Mouse (Mus musculus) cerebellum, adult 18-20 months (tissue): ENCODE data around the gene Sp100.
A peak's percentile ranks its signal among the peaks of the same experiment; 100 is the strongest.

Experiments used
- DNase-seq, 2 experiments: peaks; one replicate each; pipeline ENCODE4 v3.0.0; 2021

The Sp100 gene

DNA sequence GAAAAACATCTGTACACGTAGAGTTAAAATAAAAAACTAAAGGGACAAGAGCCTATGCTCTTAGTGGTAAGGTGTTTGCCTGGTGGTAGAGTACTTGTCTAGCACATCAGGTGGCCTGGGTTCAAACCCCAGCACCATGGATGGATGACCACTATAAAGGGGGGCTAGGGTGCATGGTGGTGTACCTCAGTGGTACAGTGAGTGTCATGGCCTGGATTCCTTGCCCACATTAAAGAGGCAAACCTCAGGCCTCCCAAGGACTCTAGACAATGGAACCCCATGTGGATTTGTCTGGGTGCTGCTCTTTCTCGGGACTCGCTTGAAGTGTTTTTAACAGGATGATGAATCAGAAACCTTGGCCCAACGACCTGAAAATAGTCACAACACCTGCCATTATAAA is 52.7 kb downstream of the Sp100 start:
- DNase-seq: no peak

DNA sequence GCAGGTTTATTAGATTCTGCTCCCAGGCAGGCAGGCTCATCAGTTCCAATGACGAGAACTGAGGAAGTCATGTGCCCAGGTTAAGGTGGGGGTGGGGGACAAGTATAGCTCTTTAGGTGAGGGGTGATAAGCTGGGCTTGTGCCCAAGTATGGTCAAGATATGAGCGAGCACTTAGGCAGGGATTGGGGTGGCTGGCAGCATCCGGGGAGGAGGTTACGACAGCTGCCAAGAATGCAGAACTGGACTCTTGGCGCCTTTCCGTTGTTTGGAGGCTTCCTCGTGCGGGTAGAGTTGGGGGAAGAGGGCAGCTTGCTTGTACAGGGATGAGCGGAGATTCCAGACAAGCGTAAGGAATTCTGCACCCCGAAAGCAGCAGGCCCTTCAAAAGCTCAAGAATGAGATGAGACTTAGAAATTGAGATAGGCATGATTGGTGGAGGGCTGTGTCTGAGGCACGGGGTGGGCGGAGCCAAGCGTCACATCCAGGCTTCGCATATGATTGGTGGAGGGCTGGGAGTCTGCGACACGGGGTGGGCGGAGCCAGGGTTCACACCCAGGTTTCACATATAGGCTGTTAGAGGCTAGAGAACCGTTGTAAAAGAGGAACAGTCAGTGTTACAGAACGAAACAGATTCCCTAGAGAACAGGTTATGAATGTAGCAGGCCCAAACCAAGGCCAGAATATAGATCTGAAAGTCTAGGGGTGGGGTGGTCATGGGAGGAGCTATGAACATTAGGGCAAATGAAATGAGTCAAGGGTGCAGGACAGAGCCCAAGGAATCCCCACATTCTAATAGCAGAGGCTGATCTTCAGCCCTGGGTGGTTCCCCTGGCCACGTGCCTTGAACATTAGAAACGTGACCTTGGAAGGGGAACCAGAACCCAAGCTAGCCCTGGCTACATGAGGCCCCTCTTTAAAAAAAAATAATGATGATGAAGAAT is 53.7 kb downstream of the Sp100 start:
- peak; percentile 39 to 41 for DNase-seq

DNA sequence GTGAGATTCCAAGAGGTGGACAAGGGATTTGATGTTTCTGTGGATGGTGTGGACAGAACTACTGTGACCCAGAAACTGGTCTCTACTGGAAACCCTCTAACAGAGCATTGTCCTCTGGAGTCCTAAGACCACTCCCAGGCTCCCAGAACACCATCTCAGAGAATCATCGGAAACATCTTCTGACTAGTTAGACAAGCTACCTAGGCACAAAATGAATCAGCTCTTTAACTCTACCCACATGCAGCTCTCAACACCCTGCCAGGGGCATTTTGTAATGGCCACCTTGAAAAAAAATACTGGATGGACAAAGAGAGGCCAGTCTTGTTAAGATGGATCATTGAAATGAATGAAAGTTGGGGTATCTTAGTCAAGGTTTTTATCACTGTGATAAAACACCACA is 55.8 kb downstream of the Sp100 start:
- no peak for DNase-seq

DNA sequence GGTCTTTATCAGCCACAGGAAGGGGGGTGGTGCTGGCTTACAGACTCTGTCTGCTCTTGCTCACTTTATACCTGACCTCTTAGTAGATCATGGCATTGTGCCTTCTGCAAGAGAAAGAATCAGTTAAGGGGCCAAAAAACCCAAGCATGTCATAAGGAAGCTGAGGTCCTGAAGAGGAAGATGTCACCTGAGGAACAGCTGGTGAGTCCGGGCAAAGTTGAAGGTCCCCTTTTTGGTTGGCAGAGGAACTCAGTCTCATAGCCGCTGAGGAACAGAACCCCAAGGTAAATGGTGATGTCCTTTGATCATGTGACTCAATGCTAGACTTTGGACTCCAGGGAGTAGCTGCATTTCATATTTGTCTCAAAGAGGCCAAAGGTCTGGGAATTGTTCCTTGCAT is 57.0 kb downstream of the Sp100 start:
- DNase-seq: no peak

DNA sequence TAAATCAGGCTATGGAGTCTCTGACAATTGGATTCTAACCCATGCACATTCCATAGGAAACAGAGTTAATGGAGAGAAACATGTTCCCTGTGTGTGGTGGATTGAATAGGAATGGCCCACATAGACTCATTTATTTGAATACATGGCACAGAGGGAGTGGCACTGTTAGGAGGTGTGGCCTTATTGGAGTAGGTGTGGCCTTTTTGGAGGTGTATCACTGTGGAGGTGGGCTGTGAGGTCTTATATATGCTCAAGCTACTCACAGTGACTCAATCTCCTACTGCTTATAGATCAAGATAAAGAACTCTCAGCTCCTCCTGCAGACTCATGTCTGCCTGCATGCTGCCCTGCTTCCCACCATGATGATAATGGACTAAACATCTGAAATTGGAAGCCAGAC is 64.7 kb downstream of the Sp100 start:
- no peak for DNase-seq

DNA sequence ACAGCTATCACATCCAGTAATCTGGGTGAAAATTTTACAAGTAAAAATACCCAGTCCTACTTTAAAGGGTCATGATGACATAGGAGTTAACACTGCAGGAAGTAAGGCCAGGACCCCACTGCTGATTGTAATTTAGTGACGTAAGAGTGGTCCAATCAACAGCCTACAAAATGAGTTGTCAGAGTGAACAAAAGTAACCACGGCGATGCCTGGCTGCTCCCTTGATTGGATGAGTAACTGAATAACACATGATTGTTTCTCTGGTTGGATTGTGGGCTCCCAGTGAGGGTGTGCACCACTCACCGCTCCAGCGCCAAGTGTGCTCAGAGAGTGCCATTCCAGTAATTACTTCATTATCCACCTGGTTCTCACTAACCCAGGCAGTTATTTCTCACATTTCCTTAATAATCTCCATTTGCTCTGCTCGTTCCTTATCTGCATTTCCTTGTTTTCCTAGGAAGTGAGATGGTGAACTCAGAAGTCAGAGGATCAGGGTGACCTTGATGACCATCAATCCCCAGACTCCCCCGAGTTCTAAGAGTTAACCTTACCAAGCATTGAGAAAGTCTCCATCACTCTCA is 66.7 kb downstream of the Sp100 start:
- DNase-seq: no peak

DNA sequence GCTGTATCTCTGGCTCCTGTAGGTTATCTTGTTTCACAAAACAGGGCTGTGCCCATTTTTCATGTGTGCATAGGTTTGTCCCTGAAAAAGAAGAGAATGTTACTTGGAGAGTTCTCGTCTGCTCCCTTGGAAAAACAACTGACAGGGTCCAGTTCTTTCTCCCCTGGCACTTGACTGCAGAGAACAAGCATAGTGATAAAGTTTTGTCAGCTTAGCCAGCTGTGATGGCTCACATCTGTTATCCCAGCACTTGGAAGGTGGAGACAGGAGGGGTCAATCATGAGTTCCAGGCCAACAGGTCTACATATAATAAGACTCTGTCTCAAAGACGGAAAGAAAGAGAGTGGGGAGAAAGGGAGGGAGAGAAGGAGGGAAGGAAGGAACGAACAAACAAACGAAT is 69.3 kb downstream of the Sp100 start:
- no peak for DNase-seq

DNA sequence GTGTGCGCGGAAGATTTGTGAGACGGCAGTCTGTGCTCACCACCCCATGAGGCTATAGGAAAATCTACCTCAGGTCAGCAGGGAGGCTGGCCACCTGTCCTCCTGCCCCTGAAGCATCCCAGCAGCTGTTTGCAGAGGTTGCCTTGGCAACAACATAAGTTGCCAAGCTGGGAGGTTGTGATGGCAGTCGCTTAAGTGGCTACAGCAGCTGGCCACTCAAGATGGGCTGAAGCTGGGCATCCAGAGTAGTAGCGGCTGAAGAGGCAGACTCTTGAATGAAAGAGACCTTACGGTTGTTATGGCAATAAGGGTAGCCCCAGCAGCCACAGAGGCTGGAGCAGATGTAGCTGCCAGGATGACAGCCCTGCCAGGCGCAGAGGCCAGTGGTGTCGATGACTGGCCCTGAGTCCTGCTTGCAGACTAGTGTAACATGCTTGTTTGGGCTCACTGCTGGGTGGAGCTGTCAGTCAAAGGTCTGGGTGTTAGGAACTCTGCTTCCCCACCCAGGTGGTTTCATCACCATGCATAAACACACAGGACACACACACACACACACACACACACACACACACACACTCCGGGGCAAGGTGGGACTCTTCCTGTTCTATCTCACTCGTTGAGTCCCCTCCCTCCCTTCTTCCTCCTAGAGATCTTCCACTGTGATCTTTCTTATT is 70.6 kb downstream of the Sp100 start:
- DNase-seq: no peak

DNA sequence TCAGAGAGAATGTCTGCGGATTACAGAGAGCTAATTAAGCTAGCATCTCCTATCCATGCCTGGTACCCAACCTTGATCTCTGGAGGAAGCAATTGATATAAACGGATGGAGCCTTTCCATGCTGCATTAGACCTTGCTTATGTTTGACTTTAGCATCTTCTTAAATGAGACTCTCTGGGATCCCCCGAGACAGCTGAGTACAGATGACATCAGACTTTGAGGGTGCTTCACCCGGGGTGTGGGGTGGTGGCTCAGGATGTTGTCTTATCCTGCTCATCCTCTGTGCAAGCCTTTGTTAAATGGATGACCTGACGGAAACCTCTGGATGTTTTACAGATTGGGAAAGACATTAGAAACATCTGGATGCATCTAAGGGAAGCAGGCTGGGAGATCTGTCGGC is 80.7 kb downstream of the Sp100 start:
- DNase-seq: no peak

DNA sequence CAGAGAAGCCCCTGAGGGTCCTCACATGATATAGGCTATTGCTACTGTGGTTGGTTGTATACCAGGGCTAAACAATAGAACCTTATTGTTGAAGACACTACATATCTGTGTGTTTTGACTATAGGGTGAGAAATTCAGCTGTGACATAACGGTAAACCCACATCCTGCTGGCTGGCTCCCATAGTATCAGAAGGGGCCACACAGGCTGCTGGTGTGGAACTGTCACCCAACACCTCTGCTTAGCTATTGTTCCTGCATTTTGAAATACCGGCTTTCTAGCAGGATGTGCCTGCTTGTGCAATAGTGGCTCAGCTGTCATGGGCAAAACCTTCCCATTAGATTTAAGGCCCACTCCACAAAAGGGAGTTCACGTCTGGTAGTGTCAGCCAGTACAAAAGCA is 82.8 kb downstream of the Sp100 start:
- DNase-seq: no peak

DNA sequence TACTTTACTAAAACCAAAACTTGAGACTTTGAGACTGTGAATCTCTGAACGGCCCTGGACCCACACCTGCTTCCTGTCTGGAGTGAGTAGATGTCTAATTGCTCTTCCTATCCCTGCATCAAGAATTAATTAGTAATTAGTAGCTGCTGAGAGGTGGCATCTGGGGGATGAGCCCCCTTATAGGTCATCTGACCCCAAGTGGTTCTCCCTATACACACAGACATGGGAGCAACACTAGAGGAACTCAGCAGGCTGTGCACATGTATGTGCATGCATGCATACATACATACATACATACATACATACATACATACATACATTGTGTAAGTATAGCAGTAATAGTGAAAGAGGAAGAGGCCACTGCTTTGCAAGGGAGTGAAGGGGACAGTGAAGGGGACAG is 84.7 kb downstream of the Sp100 start:
- DNase-seq: no peak

DNA sequence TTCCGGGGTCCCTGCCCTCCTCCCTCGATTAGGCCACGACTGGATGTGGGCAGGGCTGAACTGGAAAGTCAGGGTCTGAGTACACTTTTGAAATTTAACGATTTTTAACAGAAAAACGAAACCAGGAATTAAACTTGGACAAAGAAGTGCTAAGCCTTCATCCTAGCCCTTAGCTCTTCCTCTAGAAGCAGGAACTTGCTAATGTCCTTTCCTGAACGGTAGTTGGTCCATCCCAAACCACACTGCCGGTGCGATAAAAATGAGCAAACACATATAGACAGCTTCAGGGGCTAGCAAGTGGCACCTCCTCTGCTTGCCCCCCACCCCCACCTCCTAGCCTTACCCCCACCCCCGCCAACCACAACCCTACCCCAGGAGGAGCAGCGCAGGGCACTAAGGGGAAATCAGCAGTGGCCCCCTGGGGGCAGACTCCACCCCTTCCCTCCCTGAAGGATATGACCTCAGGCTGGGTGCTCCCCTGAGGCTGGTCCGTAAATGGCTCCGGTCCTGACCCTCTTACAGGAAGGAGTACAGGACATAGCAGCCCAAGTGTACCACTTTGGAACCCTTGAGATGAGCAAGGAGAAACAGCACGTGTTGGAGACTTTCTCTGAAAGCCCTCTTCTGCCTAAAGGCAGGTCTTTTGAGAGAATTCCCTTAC is 85.8 kb downstream of the Sp100 start:
- no peak for DNase-seq

DNA sequence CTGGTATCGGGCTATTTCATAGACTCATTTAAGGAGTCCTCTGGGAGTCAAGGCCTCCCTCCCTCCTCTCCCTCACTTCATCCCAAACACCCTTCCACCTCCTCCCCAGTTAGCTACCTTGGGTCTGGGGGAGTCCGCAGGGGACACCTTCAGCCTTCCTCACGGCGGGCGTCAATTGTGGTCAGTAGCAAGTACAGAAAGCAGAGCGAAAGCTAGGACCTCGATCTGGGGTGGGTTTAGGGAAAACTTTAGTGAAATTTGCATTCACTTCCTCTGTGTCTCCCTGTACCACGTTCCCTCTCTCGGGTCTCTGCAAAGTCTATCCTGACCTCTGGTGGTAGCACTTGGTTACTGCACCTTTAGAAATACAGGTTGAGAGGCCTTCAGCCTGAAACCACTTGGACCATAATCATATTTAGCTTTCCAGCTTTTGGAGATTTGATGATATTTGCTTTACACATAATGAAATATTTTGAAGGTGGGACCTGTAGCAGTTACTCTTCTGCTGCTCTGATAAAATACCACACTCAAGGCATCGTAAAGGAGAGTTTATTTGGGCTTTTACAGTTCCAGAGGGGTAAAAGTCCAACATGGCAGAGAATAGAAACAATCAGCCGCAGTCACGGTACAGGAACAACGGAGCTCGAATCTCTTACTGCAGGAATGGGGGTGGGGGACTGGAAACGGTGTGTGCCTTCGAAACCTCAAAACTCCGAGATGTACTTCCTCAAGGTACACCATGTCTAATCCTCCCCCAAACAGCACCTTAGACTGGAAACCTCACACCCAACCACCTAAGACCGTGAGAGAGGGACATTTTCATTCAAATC is 86.8 kb downstream of the Sp100 start:
- peak; percentile 63 to 66 for DNase-seq

DNA sequence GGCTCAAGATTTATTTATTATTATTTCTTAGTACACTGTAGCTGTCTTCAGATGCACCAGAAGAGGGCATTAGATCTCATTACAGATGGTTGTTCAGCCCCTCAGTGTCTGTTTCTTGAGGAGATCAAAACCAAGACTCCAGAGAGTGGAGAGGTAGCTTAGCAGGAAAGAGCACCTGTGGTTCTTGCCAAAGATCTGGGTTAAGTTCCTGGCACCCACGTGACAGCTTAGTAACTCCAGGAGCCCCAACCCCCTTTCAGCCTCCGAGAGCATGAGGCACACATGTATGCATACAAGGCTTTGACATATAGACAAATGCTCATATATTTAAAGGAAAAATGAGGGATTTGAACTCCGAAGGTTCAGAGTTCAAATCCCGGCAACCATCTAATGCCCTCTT is 89.2 kb downstream of the Sp100 start:
- no peak for DNase-seq

DNA sequence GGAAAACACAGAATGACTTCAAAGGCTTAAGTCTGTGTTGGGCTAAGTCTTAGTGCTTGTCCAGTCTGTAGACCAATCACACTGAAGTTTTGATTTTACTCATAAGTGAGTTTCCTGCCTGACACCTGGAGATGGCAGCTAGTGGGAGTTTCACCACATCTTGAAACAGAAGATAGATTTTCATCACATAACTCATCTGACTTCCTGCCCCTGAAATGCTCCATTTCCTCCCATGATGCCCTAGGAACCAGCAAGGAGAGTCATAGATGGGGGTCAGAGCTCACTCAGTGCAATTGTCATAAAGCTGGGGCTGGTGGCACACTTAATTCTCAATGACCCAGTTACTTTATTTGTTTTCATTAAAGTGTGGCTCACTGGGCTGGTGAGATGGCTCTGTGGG is 90.0 kb downstream of the Sp100 start:
- DNase-seq: no peak

DNA sequence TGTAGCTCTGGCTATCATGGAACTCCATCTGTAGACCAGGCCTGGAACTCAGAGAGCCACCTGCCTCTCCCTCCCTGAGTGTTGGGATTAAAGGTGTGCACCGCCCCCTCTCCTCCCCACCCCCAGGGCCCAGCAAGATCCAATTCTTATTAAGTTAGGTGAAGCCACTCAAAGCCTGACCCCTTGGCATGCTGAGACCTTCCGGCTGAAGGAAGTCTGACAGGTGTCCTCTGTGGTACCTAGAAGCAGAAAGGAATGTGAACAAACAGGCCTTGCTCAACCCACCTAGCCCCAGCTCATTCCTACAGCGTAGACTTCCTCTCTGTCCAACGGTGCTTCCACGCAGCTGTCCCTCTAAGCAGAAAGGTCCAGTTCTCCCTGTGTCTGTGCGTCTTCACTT is 91.1 kb downstream of the Sp100 start:
- DNase-seq: no peak

DNA sequence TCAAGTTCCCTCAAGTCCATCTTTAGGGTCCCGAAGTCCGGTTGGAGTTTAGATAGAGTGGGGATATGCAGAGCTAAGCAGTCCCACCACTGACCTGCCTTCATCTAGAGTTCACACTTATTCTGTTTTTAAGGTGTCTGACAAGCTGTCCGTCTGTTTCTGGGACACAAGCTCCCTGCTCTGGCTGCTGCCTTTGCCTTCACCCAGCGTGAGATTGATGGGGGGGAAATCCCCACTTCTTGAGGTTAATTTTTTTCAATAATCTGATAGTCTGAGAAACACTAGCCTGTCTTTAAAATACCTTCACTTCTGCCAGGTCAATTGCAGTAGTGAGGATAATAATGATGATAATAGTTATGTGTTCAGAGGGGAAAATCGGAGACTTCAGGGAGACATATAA is 92.5 kb downstream of the Sp100 start:
- DNase-seq: no peak

DNA sequence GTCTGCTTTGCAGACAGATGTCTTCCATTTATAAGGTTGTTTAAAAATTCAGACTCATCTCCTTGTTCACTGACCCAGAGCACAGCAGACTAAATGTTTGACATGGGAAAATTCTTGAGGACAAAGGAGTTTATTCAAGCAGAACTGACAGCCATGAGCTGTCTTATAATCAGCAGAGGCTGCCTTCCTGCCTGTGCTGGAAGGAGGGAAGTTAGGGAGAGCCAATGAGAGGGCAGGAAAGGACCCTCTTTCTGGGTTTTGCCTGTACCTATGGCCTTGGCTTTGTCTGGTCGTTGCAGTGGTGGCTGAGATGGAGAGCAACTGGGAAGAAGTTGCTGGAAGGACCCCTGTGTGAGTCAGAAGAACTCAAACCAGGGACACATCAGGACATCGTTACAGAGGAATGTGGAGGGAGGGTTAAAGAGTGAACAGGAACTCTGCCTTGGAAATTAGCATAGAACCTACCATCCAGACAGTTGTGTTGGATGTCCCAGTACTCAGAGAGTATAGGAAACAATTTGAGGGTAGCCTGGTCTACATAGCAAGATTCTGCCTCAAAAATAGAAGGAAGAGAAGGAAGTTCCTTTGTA is 93.2 kb downstream of the Sp100 start:
- no peak for DNase-seq

DNA sequence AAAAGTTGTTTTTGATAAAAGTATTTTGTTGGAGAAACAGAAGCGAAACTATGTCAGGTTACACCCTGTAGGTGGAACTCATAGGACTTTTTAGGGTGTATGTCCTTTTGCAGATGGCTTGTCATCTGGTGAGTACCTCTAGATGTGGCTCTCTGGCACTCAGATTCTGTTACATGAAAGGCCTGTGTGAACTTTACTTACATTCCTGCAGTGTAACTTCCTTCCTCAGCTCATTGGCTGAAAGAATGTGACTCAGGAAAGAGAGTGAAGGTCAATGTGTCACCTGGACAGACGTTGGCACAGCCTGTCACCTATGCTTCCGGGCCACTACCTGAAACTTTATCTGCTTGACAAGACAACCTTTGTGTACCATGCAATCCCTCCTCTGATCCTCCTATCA is 94.8 kb downstream of the Sp100 start:
- no peak for DNase-seq

DNA sequence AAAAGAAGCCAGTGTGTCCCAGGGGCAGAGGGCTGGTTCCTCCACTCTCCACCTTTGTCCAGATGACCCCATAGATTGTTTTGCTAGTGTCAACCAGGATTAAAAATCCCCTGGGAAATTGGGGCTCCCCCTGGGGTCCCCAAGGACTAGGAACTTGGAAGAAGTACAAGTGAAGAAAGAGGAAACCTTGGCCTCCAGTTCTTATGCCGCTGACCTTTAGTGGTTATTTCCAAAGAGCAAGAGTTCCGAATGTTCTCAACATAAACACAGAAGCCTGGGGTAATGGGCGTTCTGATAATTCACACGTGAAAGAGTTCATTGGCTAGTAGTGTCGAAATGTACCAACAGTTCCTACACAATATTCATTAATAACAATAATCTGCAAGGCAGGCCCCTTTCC is 96.7 kb downstream of the Sp100 start:
- no peak for DNase-seq

DNA sequence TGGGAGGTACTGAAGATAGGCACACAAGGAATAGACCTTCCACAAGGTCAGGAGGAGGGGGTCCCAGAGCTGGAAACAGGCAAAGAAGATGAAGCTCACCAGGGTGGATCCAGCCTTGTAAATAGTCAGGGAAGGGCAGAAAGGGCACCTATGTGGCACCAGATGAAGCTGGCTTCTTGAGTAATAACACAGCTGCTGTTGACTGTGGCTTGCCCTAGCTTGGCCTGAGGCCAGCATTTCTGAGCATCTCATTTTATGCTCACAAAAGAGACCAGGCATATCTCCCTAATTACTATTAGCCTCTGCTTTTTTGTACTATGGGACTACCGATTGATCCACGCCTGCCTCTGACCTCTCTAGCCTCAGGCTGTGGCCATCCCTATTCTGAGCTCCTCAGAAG is 100.0 kb downstream of the Sp100 start:
- no peak for DNase-seq

DNA sequence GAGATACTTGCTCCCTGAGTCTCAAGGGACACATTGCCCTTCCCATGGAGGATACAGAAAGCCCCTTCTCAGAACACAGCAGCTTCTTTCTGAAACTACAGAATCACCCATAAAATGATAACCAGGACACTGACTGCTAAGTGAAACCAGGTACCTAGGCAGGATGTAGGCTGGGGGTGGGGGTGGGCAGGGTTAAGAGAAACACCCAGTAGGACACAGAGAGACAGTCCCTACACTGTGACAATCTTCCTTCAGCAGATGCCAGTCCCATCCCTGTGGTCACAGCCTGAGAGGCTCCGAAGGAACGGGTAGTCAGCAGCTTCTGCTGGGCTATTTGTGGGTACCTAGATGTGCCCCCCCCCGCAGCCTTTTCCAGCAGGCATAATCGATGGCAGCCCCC is 100.9 kb downstream of the Sp100 start:
- DNase-seq: no peak
